Comparison of ENCODE assay signal across 28 mouse cellular contexts in the genomic region with DNA sequence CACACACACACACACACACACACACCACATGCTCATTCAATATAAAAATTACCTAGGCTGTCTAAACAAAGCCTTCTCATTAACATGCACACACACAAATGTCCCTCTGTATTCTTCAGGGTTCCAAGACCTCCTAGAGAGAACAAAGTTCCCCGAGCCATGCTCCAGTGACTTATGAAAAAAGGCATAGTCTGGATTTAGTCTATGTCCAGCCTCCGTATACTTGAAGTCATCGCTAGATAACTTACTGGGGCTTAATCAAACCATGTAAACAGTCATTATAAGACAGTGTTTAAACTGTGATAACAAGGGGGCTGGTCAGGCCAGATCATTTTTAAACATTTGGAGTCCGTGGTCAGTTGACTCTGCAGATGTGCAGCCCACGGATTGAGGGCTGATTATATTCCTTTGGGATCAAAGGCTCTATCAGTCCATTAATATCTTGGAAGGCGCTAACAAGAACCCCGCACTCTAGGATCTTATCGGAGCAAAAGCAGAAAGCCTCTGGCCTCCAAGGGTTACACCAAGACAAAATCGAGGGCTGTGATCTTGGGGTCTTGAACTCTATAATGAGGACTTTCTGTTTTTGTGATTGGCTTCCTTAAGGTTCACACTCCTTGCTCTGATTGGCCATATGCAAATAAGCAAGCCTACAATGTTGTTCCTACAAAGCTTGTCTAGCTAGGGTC. TPM values are rescaled to one million over a fixed set of nuclear protein-coding genes. Genes with fewer than 3 reads are reported as not detected.
A peak's percentile ranks its signal among the peaks of the same experiment; 100 is the strongest.
DNase-seq lines count a peak whose midpoint lies in the region; ATAC-seq and TF ChIP-seq lines count a peak whose summit lies in the region.
"Had no signal": no experiment of that assay in that cellular context is flagged by ENCODE, and none has a peak within 500 bp of the region (broad histone marks: within the 10 kb centered on the region; RNA-seq: fewer than 3 reads in every experiment).

No protein-coding gene starts in this region.

- no peak for TF ChIP-seq EP300 in ES-Bruce4 (IDR thresholded peaks at IDR 0.05; ENCODE audit: insufficient read depth, low read depth, low read length)

- no peak for TF ChIP-seq CTCF in ES-Bruce4 (IDR thresholded peaks at IDR 0.05; ENCODE audit: low read depth, low read length)

- 32% methylated on average over 9 of the region's 9 CpGs for WGBS in kidney, embryonic 16.5 days
- 16% methylated on average over 9 of the region's 9 CpGs for WGBS in lung, embryonic 15.5 days

- H3K27ac ChIP-seq in kidney, embryonic 16.5 days (ENCODE audit: low read length), result no peak overlapping the region
- H3K27ac ChIP-seq in lung, embryonic 15.5 days, result 0 out of 2 replicates have a peak overlapping the region, but pooled peaks have one; percentile 11
- H3K27ac ChIP-seq in ES-Bruce4 (ENCODE audit: insufficient read depth, low read length), result peak overlapping the region; percentile 56
- H3K27ac ChIP-seq: embryonic facial prominence, embryonic 12.5 days; embryonic facial prominence, embryonic 15.5 days; gastrocnemius, adult 2 months; heart, embryonic 10.5 days; heart, embryonic 13.5 days; hindbrain, embryonic 14.5 days had no signal

- TF ChIP-seq POLR2A in ES-Bruce4 (IDR thresholded peaks at IDR 0.05; ENCODE audit: insufficient read depth, low read length), result no peak

- peak; percentile 46 for DNase-seq in kidney, adult 9 months
- DNase-seq in kidney, postnatal 10 days, result no peak
- DNase-seq in kidney, postnatal 14 days, result no peak
- DNase-seq in lung, postnatal 10 days, result no peak
- DNase-seq in heart, adult 8-10 months (ENCODE audit: low spot score), result no peak
- DNase-seq: adrenal gland, adult 2 months; adrenal gland, postnatal 14 days; B cell, adult 2 months; cerebellum, adult 11 months; cerebellum, adult 2 months; cerebellum, adult 9-11 months; cerebellum, postnatal 25 days; forebrain, postnatal 0 days; gastrocnemius, adult 2 months; gastrocnemius, postnatal 25 days; heart, adult 18-20 months; heart, postnatal 14 days; heart, postnatal 4 days had no signal

- 0 out of 2 replicates have a peak, but pooled peaks cover 3% of the 10 kb centered on the region for H3K4me1 ChIP-seq in kidney, embryonic 16.5 days (ENCODE audit: insufficient read depth, low read length)
- H3K4me1 ChIP-seq in lung, embryonic 15.5 days, result peaks cover 3% of the 10 kb centered on the region; the same call in 1 of the 2 replicates
- H3K4me1 ChIP-seq in ES-Bruce4 (ENCODE audit: control insufficient read depth, insufficient read depth, low read length), result no peaks in the 10 kb centered on the region
- H3K4me1 ChIP-seq: embryonic facial prominence, embryonic 12.5 days; embryonic facial prominence, embryonic 15.5 days had no signal

- H3K9me3 ChIP-seq in kidney, embryonic 16.5 days (ENCODE audit: low read length), result no peaks in the 10 kb centered on the region
- H3K9me3 ChIP-seq in lung, embryonic 15.5 days, result no peaks in the 10 kb centered on the region
- H3K9me3 ChIP-seq in ES-Bruce4 (replicated peaks; ENCODE audit: control insufficient read depth, insufficient read depth, low read length, poor library complexity, severe bottlenecking), result no peaks in the 10 kb centered on the region
- H3K9me3 ChIP-seq: embryonic facial prominence, embryonic 12.5 days; embryonic facial prominence, embryonic 15.5 days; heart, embryonic 10.5 days; heart, embryonic 13.5 days had no signal

- H3K4me3 ChIP-seq in kidney, embryonic 16.5 days (ENCODE audit: low read length), result no peak overlapping the region
- no peak overlapping the region for H3K4me3 ChIP-seq in lung, embryonic 15.5 days
- H3K4me3 ChIP-seq in ES-Bruce4 (ENCODE audit: low read depth, low read length), result no peak overlapping the region
- H3K4me3 ChIP-seq: embryonic facial prominence, embryonic 12.5 days; embryonic facial prominence, embryonic 15.5 days; gastrocnemius, adult 2 months; heart, embryonic 10.5 days; heart, embryonic 13.5 days had no signal

- H3K27me3 ChIP-seq in kidney, embryonic 16.5 days (ENCODE audit: insufficient read depth, low read length), result no peaks in the 10 kb centered on the region
- no peaks in the 10 kb centered on the region for H3K27me3 ChIP-seq in lung, embryonic 15.5 days
- H3K27me3 ChIP-seq in ES-Bruce4 (ENCODE audit: control insufficient read depth, insufficient read depth, low read length, poor library complexity, severe bottlenecking), result no peaks in the 10 kb centered on the region
- H3K27me3 ChIP-seq: CH12.LX; embryonic facial prominence, embryonic 12.5 days; embryonic facial prominence, embryonic 15.5 days; heart, embryonic 13.5 days had no signal

- H3K9ac ChIP-seq in kidney, embryonic 16.5 days (replicated peaks; ENCODE audit: low read length), result no peak overlapping the region
- no peak overlapping the region for H3K9ac ChIP-seq in lung, embryonic 15.5 days
- H3K9ac ChIP-seq in ES-Bruce4 (ENCODE audit: low read depth, poor library complexity, severe bottlenecking), result no peak overlapping the region
- H3K9ac ChIP-seq: embryonic facial prominence, embryonic 12.5 days; embryonic facial prominence, embryonic 15.5 days; forebrain, postnatal 0 days; heart, embryonic 13.5 days; hindbrain, embryonic 14.5 days had no signal

- ATAC-seq in kidney, embryonic 16.5 days (ENCODE audit: low FRiP score, low TSS enrichment), result peak; percentile 70; the same call in 1 of the 2 replicates
- ATAC-seq in lung, embryonic 15.5 days (ENCODE audit: borderline replicate concordance, extremely low read depth, low FRiP score, low TSS enrichment), result peak; percentile 63
- ATAC-seq: forebrain, embryonic 14.5 days; forebrain, postnatal 0 days had no signal

- H3K4me2 ChIP-seq in kidney, embryonic 16.5 days (replicated peaks; ENCODE audit: low read depth, low read length), result no peak overlapping the region
- H3K4me2 ChIP-seq in lung, embryonic 15.5 days, result no peak overlapping the region
- H3K4me2 ChIP-seq: embryonic facial prominence, embryonic 12.5 days; heart, embryonic 13.5 days; hindbrain, embryonic 14.5 days had no signal

- H3K36me3 ChIP-seq in kidney, embryonic 16.5 days (ENCODE audit: insufficient read depth, low read length), result no peaks in the 10 kb centered on the region
- no peaks in the 10 kb centered on the region for H3K36me3 ChIP-seq in lung, embryonic 15.5 days
- H3K36me3 ChIP-seq in ES-Bruce4 (ENCODE audit: control insufficient read depth, insufficient read depth, low read length, poor library complexity, severe bottlenecking), result no peaks in the 10 kb centered on the region
- H3K36me3 ChIP-seq: embryonic facial prominence, embryonic 12.5 days; embryonic facial prominence, embryonic 15.5 days; heart, embryonic 10.5 days; heart, embryonic 13.5 days had no signal

RNA-seq across cellular contexts. Expression of a gene that starts 16.4 kb away (rescaled TPM):
- 3.2 and 3.6 TPM in 2 replicates for polyA plus RNA-seq in kidney, embryonic 16.5 days (2015; fragmentation: Nextera tagmentation; extraction: Ambion mirVana)
- polyA plus RNA-seq in lung, embryonic 15.5 days (2015; fragmentation: Nextera tagmentation; extraction: Ambion mirVana), result 2.0 and 2.6 TPM in 2 replicates
- 25.9 and 26.7 TPM in 2 replicates for polyA plus RNA-seq in ES-Bruce4 (2011; ENCODE audit: insufficient read depth, insufficient read length, low read depth, missing spikeins)
- total RNA-seq in heart, adult 8-10 months (2022), result 10 to 100 TPM; 23.9 to 43.8 (median 34.0) TPM
